Mouse (Mus musculus): ENCODE data around the gene Casp8ap2.

- TF ChIP-seq CTCF (IDR thresholded peaks at IDR 0.05; ENCODE audit: low read depth, low read length) (no peak), POLR2A (IDR thresholded peaks at IDR 0.05; ENCODE audit: borderline replicate concordance, low read depth, low read length) (no peak)
Measured at GRCm38 (mm10) chr4:32588237-32588636, 27.0 kb upstream of the Casp8ap2 start.

Data from bone marrow macrophage, adult 2 months (primary cell).